8 mouse cellular contexts compared by ENCODE assay signal in the genomic region with DNA sequence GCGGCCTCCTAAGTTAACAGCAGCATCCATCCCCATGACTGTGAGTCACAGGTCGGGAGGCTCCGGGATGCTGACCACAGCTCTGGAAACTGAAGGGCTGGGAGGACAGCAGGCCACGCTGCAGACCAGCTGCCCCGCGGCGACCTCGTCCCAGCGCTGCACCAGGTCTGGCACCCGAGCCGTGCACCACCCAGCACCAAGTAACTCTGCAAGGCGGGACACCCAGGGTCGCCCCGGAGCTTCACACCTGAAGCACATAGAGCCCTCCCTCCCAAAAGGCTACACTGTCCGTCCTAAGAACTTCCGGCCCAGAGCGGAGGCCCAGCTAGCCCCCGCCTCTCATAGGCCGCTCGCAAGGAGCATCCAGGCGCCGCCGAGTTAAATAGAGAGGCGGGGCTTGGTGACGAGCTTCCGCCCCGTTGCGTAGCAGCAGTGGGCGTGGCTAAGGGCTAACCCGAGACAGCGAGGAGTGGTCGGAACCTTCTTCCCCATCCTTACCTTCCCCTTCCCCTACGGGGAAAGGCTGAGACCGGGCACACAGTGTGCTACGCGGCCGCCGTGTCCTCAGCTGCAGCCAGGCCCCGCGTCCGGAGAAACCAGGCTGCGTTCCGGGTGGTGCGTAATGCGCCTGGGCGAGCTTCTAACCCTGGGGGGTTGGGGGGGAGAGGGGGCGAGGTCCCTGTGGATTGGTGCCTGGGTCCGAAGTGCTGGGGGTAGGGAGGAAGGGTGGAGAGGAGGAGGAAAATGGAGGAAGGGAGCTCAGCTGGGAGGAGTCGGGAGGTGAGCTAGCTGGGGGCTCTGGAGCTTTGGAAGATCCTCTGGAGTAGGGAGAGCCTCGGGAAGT. TPM values are rescaled to one million over a fixed set of nuclear protein-coding genes. Genes with fewer than 3 reads are reported as not detected.
DNase-seq lines count a peak whose midpoint lies in the region; ATAC-seq lines count a peak whose summit lies in the region.

TSS of gene Nabp2 (minus strand) at position 282 of the 844 bp plus-strand sequence.
TSS of gene Rnf41 (plus strand) at position 447 of the 844 bp plus-strand sequence.

- peak within 1 kb of the TSS; percentile 95 for H3K4me2 ChIP-seq in hindbrain, embryonic 15.5 days

- H3K9ac ChIP-seq in hindbrain, embryonic 15.5 days, result peak within 1 kb of the TSS; percentile 89

- H3K9me3 ChIP-seq in hindbrain, embryonic 15.5 days, result no peaks in the 10 kb centered on the region

- peak; percentile 94 for DNase-seq in T-cell, adult 2 months (ENCODE audit: low spot score)
- peak; percentile 93 for DNase-seq in cerebellum, postnatal 36 days
- peak; percentile 95 to 97 for DNase-seq in frontal cortex, postnatal 36 days (ENCODE audit: low spot score in 2 of 2)
- DNase-seq in left cerebral cortex, adult 11 months (ENCODE audit: low spot score), result peak; percentile 95
- peak; percentile 98 for DNase-seq in lung, postnatal 4 days
- DNase-seq in retina, postnatal 7 days (ENCODE audit: low read depth, low spot score), result peak; percentile 93
- DNase-seq in urinary bladder, adult 2 months (ENCODE audit: low spot score), result peak; percentile 88

- H3K27ac ChIP-seq in hindbrain, embryonic 15.5 days (replicated peaks), result peak within 1 kb of the TSS; percentile 93

- H3K36me3 ChIP-seq in hindbrain, embryonic 15.5 days, result peaks cover 20% of the 10 kb centered on the region

- ATAC-seq in hindbrain, embryonic 15.5 days (ENCODE audit: low FRiP score, low read depth), result peak; percentile 89

- 0% methylated on average over 50 of the region's 50 CpGs for WGBS in hindbrain, embryonic 15.5 days

- H3K4me3 ChIP-seq in hindbrain, embryonic 15.5 days, result peak within 1 kb of the TSS; percentile 92

- peaks cover 51% of the 10 kb centered on the region for H3K4me1 ChIP-seq in hindbrain, embryonic 15.5 days (replicated peaks)

- H3K27me3 ChIP-seq in hindbrain, embryonic 15.5 days, result no peaks in the 10 kb centered on the region

RNA-seq across cellular contexts. Expression of gene Nabp2, which starts in this region (rescaled TPM):
- 137 and 141 TPM in 2 replicates for polyA plus RNA-seq in hindbrain, embryonic 15.5 days (2015; fragmentation: Nextera tagmentation; extraction: Ambion mirVana)
- 47.2 and 50.1 TPM in 2 replicates for polyA plus RNA-seq in urinary bladder, adult 2 months (2012; rRNA removed)

RNA-seq across cellular contexts. Expression of gene Rnf41, which starts in this region (rescaled TPM):
- 91.3 and 92.4 TPM in 2 replicates for polyA plus RNA-seq in hindbrain, embryonic 15.5 days (2015; fragmentation: Nextera tagmentation; extraction: Ambion mirVana)
- polyA plus RNA-seq in urinary bladder, adult 2 months (2012; rRNA removed), result 25.4 and 25.5 TPM in 2 replicates

Comparison
In these comparisons a context has a peak if more than half of its experiments do, and no peak if none do; other contexts are left out.
1. Peak in every context shown above with its lines: DNase-seq, ATAC-seq, H3K4me3 ChIP-seq and H3K27ac ChIP-seq.